Mouse (Mus musculus) olfactory bulb, adult 2 months (tissue): Measurements from ENCODE around the gene Sfxn4.

ENCODE experiments used
- CTCF ChIP-seq: fragments of 200-500 bp; IDR thresholded peaks from 2 replicates; pipeline ENCODE4 v1.5.1; 2012; ENCODE audit warnings: low read depth, mild to moderate bottlenecking, low read length, moderate library complexity; ENCODE audit not compliant: insufficient read depth
- POLR2A ChIP-seq: fragments of 200-500 bp; IDR thresholded peaks from 2 replicates; pipeline ENCODE4 v1.6.1; 2012; ENCODE audit warnings: mild to moderate bottlenecking, low read depth, low read length, moderate library complexity; ENCODE audit not compliant: insufficient read depth

DNA sequence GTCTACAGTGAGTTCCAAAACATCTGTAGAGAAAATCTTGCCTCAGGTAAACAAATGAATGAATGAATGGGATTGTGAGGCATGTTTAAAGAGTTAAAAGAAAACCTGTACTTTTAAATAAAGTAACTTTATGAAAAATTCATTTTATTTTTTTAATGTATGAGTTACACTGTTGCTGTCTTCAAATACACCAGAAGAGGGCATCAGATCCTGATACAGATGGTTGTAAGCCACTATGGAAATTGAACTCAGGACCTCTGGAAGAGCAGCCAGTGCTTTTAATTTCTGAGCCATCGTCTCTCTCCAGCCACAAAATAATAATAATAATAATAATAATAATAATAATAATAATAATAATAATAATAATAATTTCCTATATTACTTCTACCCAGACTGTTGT is 9.2 kb upstream of the Sfxn4 start:
- no peak for TF ChIP-seq CTCF
- TF ChIP-seq POLR2A: no peak
